Mouse (Mus musculus): ENCODE data around the gene Vmn1r5.

- TF ChIP-seq CTCF (IDR thresholded peaks at IDR 0.05; ENCODE audit: low read depth, low read length) (no peak), POLR2A (IDR thresholded peaks at IDR 0.05; ENCODE audit: borderline replicate concordance, low read depth, low read length) (no peak)
Observed at GRCm38 (mm10) chr6:56969973-56970372, at the start of gene Vmn1r5.
